ENCODE assay signal across 15 mouse cellular contexts in genomic region chr5:151086425-151087202, GRCm38 (mm10).
DNase-seq lines count a peak whose midpoint lies in the region; ATAC-seq lines count a peak whose summit lies in the region.
"Had no signal": no experiment of that assay in that cellular context is flagged by ENCODE, and none has a peak within 500 bp of the region (broad histone marks: within the 10 kb centered on the region; RNA-seq: fewer than 3 reads in every experiment).

No protein-coding gene starts in this region.

- no peak overlapping the region for H3K4me3 ChIP-seq in neural tube, embryonic 15.5 days (replicated peaks)
- no peak overlapping the region for H3K4me3 ChIP-seq in forebrain, embryonic 15.5 days
- H3K4me3 ChIP-seq: erythroblast, embryonic 14.5 days; hindbrain, embryonic 12.5 days; midbrain, embryonic 10.5 days; myocyte had no signal

- peaks cover 9% of the 10 kb centered on the region; the same call in 1 of the 2 replicates for H3K4me1 ChIP-seq in neural tube, embryonic 15.5 days
- H3K4me1 ChIP-seq in forebrain, embryonic 15.5 days = 0 out of 2 replicates have a peak, but pooled peaks cover 3% of the 10 kb centered on the region

- no peak overlapping the region for H3K9ac ChIP-seq in neural tube, embryonic 15.5 days (replicated peaks)
- H3K9ac ChIP-seq in forebrain, embryonic 15.5 days (replicated peaks) = no peak overlapping the region
- H3K9ac ChIP-seq: hindbrain, embryonic 12.5 days had no signal

- ATAC-seq in neural tube, embryonic 15.5 days (ENCODE audit: low FRiP score) = no peak
- ATAC-seq in forebrain, embryonic 15.5 days (replicated peaks) = no peak

- H3K9me3 ChIP-seq in neural tube, embryonic 15.5 days (replicated peaks) = no peaks in the 10 kb centered on the region
- H3K9me3 ChIP-seq in forebrain, embryonic 15.5 days = no peaks in the 10 kb centered on the region
- H3K9me3 ChIP-seq: hindbrain, embryonic 12.5 days; midbrain, embryonic 10.5 days had no signal

- no peaks in the 10 kb centered on the region for H3K36me3 ChIP-seq in neural tube, embryonic 15.5 days
- no peaks in the 10 kb centered on the region for H3K36me3 ChIP-seq in forebrain, embryonic 15.5 days
- H3K36me3 ChIP-seq: hindbrain, embryonic 12.5 days; midbrain, embryonic 10.5 days had no signal

- H3K27me3 ChIP-seq in neural tube, embryonic 15.5 days (replicated peaks) = no peaks in the 10 kb centered on the region
- H3K27me3 ChIP-seq in forebrain, embryonic 15.5 days = no peaks in the 10 kb centered on the region
- H3K27me3 ChIP-seq: hindbrain, embryonic 12.5 days had no signal

- no peak overlapping the region for H3K4me2 ChIP-seq in neural tube, embryonic 15.5 days
- H3K4me2 ChIP-seq in forebrain, embryonic 15.5 days (replicated peaks) = no peak overlapping the region
- H3K4me2 ChIP-seq: hindbrain, embryonic 12.5 days had no signal

- DNase-seq in gastrocnemius, postnatal 25 days = peak; percentile 32
- no peak for DNase-seq in gastrocnemius, postnatal 10 days
- no peak for DNase-seq in neural tube, embryonic 10.5 days (ENCODE audit: extremely low spot score, low spot score)
- DNase-seq in kidney, postnatal 4 days = peak; percentile 22 to 46
- no peak for DNase-seq in adrenal gland, adult 8-10 months
- no peak for DNase-seq in thymus, postnatal 14 days
- DNase-seq: cerebellum, adult 11-12 months; embryo, embryonic 11 days; right cerebral cortex, postnatal 25 days had no signal

- H3K27ac ChIP-seq in neural tube, embryonic 15.5 days (replicated peaks) = 0 out of 2 replicates have a peak overlapping the region, but pooled peaks have one; percentile 13
- H3K27ac ChIP-seq in forebrain, embryonic 15.5 days (replicated peaks) = no peak overlapping the region
- H3K27ac ChIP-seq: hindbrain, embryonic 12.5 days; midbrain, embryonic 10.5 days had no signal

- WGBS in neural tube, embryonic 15.5 days = 79% methylated on average over 9 of the region's 9 CpGs
- WGBS in forebrain, embryonic 15.5 days = 84% methylated on average over 9 of the region's 9 CpGs

Comparison
In these comparisons a context has a peak if more than half of its experiments do, and no peak if none do; other contexts are left out.
1. DNase-seq: peak in gastrocnemius, postnatal 25 days (single experiment) and kidney, postnatal 4 days (2 of 2); none in gastrocnemius, postnatal 10 days (single experiment), neural tube, embryonic 10.5 days (single experiment), adrenal gland, adult 8-10 months (single experiment) and thymus, postnatal 14 days (single experiment).